7 mouse cellular contexts compared by ENCODE assay signal in the genomic region with DNA sequence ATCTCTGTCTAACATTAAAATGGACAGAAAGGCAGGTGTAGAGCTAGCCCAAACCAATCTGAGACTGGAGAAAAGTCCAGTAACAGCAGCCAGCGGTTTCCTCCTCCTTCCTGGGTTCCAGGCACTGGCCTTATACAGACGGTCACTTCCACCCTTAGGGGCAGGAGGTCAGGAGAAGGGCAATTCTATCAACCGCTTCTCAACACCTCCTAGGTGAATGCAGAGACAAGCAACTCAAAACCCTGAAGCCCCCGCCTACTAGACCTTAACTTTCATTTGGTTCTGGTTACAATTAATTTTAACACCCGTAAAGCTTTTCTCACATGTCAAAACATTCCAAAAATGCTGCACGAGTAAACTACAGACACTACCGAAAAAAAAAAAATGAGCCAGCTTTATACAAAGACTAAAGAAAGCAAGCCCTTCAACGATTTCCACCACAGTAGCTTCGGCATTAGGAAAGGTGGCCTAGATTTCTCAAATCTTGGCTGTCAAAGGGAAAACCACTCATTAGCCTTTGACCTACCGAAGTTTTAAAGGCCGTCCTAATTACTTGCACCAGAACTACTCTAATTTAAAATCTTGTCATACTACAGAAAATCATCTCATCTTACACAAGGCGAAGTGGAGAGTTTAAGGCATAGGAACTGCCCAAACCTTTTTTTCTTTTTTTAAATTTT. TPM values are rescaled to one million over a fixed set of nuclear protein-coding genes. Genes with fewer than 3 reads are reported as not detected.
A peak's percentile ranks its signal among the peaks of the same experiment; 100 is the strongest.
DNase-seq lines count a peak whose midpoint lies in the region; ATAC-seq and TF ChIP-seq lines count a peak whose summit lies in the region.

No protein-coding gene starts in this region.

- H3K9me3 ChIP-seq in forebrain, embryonic 12.5 days: no peaks in the 10 kb centered on the region
- no peaks in the 10 kb centered on the region for H3K9me3 ChIP-seq in liver, embryonic 15.5 days (replicated peaks)

- H3K4me2 ChIP-seq in forebrain, embryonic 12.5 days: peak overlapping the region; percentile 91
- peak overlapping the region; percentile 77 for H3K4me2 ChIP-seq in liver, embryonic 15.5 days

- H3K4me3 ChIP-seq in C2C12 (ENCODE audit: insufficient read depth, poor library complexity, severe bottlenecking): peak overlapping the region; percentile 85
- H3K4me3 ChIP-seq in forebrain, embryonic 12.5 days (replicated peaks): peak overlapping the region; percentile 78
- H3K4me3 ChIP-seq in liver, embryonic 15.5 days (replicated peaks): peak overlapping the region; percentile 83

- no peaks in the 10 kb centered on the region for H3K27me3 ChIP-seq in C2C12 (ENCODE audit: control insufficient read depth, insufficient read depth, insufficient read length)
- no peaks in the 10 kb centered on the region for H3K27me3 ChIP-seq in forebrain, embryonic 12.5 days
- no peaks in the 10 kb centered on the region for H3K27me3 ChIP-seq in liver, embryonic 15.5 days

- H3K79me3 ChIP-seq in C2C12 (ENCODE audit: low read depth): peaks cover 54% of the 10 kb centered on the region

- 2% methylated on average over 12 of the region's 12 CpGs for WGBS in forebrain, embryonic 12.5 days
- WGBS in liver, embryonic 15.5 days (ENCODE audit: insufficient replicate concordance): 2% methylated on average over 12 of the region's 12 CpGs

- H3K36me3 ChIP-seq in C2C12 (ENCODE audit: control insufficient read depth, insufficient read depth): peaks cover 5% of the 10 kb centered on the region
- peaks cover under 1% of the 10 kb centered on the region for H3K36me3 ChIP-seq in forebrain, embryonic 12.5 days (replicated peaks)
- H3K36me3 ChIP-seq in liver, embryonic 15.5 days (replicated peaks): no peaks in the 10 kb centered on the region; the same call in 1 of the 2 replicates

- TF ChIP-seq CTCF in C2C12 (IDR thresholded peaks at IDR 0.05; ENCODE audit: control insufficient read depth, insufficient read depth, insufficient read length): no peak

- peaks cover 57% of the 10 kb centered on the region for H3K79me2 ChIP-seq in C2C12 (ENCODE audit: control insufficient read depth, insufficient read depth)

- H3K9ac ChIP-seq in forebrain, embryonic 12.5 days: peak overlapping the region; percentile 92
- H3K9ac ChIP-seq in liver, embryonic 15.5 days: peak overlapping the region; percentile 84

- peak overlapping the region; percentile 99 for H3ac ChIP-seq in C2C12 (ENCODE audit: control insufficient read depth, insufficient read length, low read depth)

- ATAC-seq in forebrain, embryonic 12.5 days (ENCODE audit: low FRiP score): no peak
- ATAC-seq in liver, embryonic 15.5 days (ENCODE audit: insufficient read depth): no peak

- peak overlapping the region; percentile 98 for H3K27ac ChIP-seq in forebrain, embryonic 12.5 days
- peak overlapping the region; percentile 88 for H3K27ac ChIP-seq in liver, embryonic 15.5 days (replicated peaks)

- peak; percentile 34 for DNase-seq in 3T3-L1 (ENCODE audit: low read depth, low spot score)
- no peak for DNase-seq in urinary bladder, postnatal 10 days (ENCODE audit: low spot score)
- no peak for DNase-seq in cerebellum, adult 11-12 months
- no peak for DNase-seq in urinary bladder, postnatal 14 days (ENCODE audit: low spot score)

- H3K4me1 ChIP-seq in forebrain, embryonic 12.5 days: peaks cover 38% of the 10 kb centered on the region
- H3K4me1 ChIP-seq in liver, embryonic 15.5 days (replicated peaks): peaks cover 51% of the 10 kb centered on the region

TF ChIP-seq in C2C12, 6 proteins besides CTCF, POLR2A, EP300 and RAD21:
- TF ChIP-seq CEBPB (IDR thresholded peaks at IDR 0.05; ENCODE audit: low read depth): no peak
- TF ChIP-seq FOSL1 (IDR thresholded peaks at IDR 0.05; ENCODE audit: insufficient read depth, low read length, poor library complexity, severe bottlenecking): no peak
- no peak for TF ChIP-seq USF1 (IDR thresholded peaks at IDR 0.05; ENCODE audit: low read depth)
- no peak for TF ChIP-seq MYOG (IDR thresholded peaks at IDR 0.05; ENCODE audit: control insufficient read depth, extremely low read depth, insufficient read length)
- TF ChIP-seq MYOD1 (IDR thresholded peaks at IDR 0.05; ENCODE audit: control insufficient read depth, insufficient read length, low read depth): no peak
- TF ChIP-seq MAX (IDR thresholded peaks at IDR 0.05): no peak

RNA-seq across cellular contexts. Expression of gene Fam168b, which starts 1.0 kb away (rescaled TPM):
- 63.2 TPM for polyA plus RNA-seq in C2C12 (2012; fragmentation: generic; extraction: Trizol)
- polyA plus RNA-seq in forebrain, embryonic 12.5 days (2016; fragmentation: Nextera tagmentation; extraction: Ambion mirVana): 176 and 179 TPM in 2 replicates
- 15.1 and 17.7 TPM in 2 replicates for polyA plus RNA-seq in liver, embryonic 15.5 days (2015; fragmentation: Nextera tagmentation; extraction: Ambion mirVana)

RNA-seq across cellular contexts. Expression of gene Plekhb2, which starts 7.9 kb away (rescaled TPM):
- 57.1 TPM for polyA plus RNA-seq in C2C12 (2012; fragmentation: generic; extraction: Trizol)
- polyA plus RNA-seq in forebrain, embryonic 12.5 days (2016; fragmentation: Nextera tagmentation; extraction: Ambion mirVana): 47.6 and 51.9 TPM in 2 replicates
- 9.1 and 10.3 TPM in 2 replicates for polyA plus RNA-seq in liver, embryonic 15.5 days (2015; fragmentation: Nextera tagmentation; extraction: Ambion mirVana)
